ENCODE assay signal across 11 mouse cellular contexts in the genomic region with DNA sequence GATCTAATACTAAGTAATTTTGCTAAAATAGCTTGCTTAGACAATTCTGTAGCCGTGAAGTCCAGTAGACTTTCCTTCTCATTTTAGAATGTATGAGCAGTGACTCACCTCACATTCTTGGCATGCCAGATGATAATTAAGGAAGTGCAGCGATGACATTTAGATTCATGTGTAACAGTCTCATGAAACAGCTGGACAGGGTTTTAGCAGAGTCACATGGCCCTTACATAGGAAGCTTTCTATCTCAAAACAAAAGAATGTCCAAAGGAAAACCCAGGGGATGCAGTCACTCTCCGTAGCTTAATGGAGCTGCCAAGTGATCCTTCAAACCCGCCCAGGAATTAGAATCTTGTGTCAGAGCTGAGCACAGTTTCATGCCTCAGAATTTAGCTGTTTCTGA. TPM values are rescaled to one million over a fixed set of nuclear protein-coding genes. Genes with fewer than 3 reads are reported as not detected.
DNase-seq lines count a peak whose midpoint lies in the region; ATAC-seq and TF ChIP-seq lines count a peak whose summit lies in the region.
"Had no signal": no experiment of that assay in that cellular context is flagged by ENCODE, and none has a peak within 500 bp of the region (broad histone marks: within the 10 kb centered on the region; RNA-seq: fewer than 3 reads in every experiment).

No protein-coding gene starts in this region.

- H3K79me2 ChIP-seq in myocyte (ENCODE audit: control insufficient read depth, insufficient read depth), result no peaks in the 10 kb centered on the region

- H3K9me3 ChIP-seq in midbrain, postnatal 0 days (ENCODE audit: low read length), result no peaks in the 10 kb centered on the region
- no peaks in the 10 kb centered on the region for H3K9me3 ChIP-seq in midbrain, embryonic 13.5 days
- H3K9me3 ChIP-seq in heart, embryonic 16.5 days (replicated peaks; ENCODE audit: control insufficient read depth, low read length), result no peaks in the 10 kb centered on the region
- H3K9me3 ChIP-seq: neural tube, embryonic 12.5 days had no signal

- no peak for TF ChIP-seq POLR2A in myocyte (IDR thresholded peaks at IDR 0.05; ENCODE audit: insufficient read length, low read depth)

- no peaks in the 10 kb centered on the region for H3K27me3 ChIP-seq in midbrain, postnatal 0 days (ENCODE audit: insufficient read depth, low read length)
- H3K27me3 ChIP-seq in midbrain, embryonic 13.5 days, result no peaks in the 10 kb centered on the region
- no peaks in the 10 kb centered on the region for H3K27me3 ChIP-seq in heart, embryonic 16.5 days (ENCODE audit: control insufficient read depth, insufficient read depth, low read length)
- H3K27me3 ChIP-seq in myocyte (ENCODE audit: control insufficient read depth, insufficient read depth, insufficient read length), result no peaks in the 10 kb centered on the region
- H3K27me3 ChIP-seq: neural tube, embryonic 12.5 days had no signal

- TF ChIP-seq CTCF in midbrain, postnatal 0 days (IDR thresholded peaks at IDR 0.05), result no peak
- no peak for TF ChIP-seq CTCF in layer of hippocampus, adult 2 months (conservative IDR thresholded peaks at IDR 0.05)

- no peak overlapping the region for H3K9ac ChIP-seq in midbrain, postnatal 0 days (replicated peaks; ENCODE audit: low read length, poor library complexity, severe bottlenecking)
- no peak overlapping the region for H3K9ac ChIP-seq in midbrain, embryonic 13.5 days (replicated peaks)
- no peak overlapping the region for H3K9ac ChIP-seq in heart, embryonic 16.5 days (ENCODE audit: low read length)
- H3K9ac ChIP-seq: liver, embryonic 14.5 days; neural tube, embryonic 12.5 days had no signal

- H3K27ac ChIP-seq in midbrain, postnatal 0 days (ENCODE audit: low read depth, low read length), result no peak overlapping the region
- no peak overlapping the region for H3K27ac ChIP-seq in midbrain, embryonic 13.5 days
- H3K27ac ChIP-seq in heart, embryonic 16.5 days (ENCODE audit: low read length), result no peak overlapping the region
- no peak overlapping the region for H3K27ac ChIP-seq in layer of hippocampus, adult 2 months
- H3K27ac ChIP-seq: liver, embryonic 14.5 days; neural tube, embryonic 12.5 days had no signal

- H3K4me3 ChIP-seq in midbrain, postnatal 0 days (ENCODE audit: low read depth, low read length), result no peak overlapping the region
- no peak overlapping the region for H3K4me3 ChIP-seq in midbrain, embryonic 13.5 days (replicated peaks)
- no peak overlapping the region for H3K4me3 ChIP-seq in heart, embryonic 16.5 days (ENCODE audit: low read length)
- no peak overlapping the region for H3K4me3 ChIP-seq in myocyte
- H3K4me3 ChIP-seq in layer of hippocampus, adult 2 months, result no peak overlapping the region
- H3K4me3 ChIP-seq: neural tube, embryonic 12.5 days had no signal

- H3ac ChIP-seq in myocyte (ENCODE audit: control insufficient read depth, insufficient read length), result no peak overlapping the region

- DNase-seq in midbrain, postnatal 0 days (ENCODE audit: low spot score), result peak; percentile 7
- DNase-seq in embryo, embryonic 10.5 days (ENCODE audit: low spot score), result peak; percentile 48
- DNase-seq in urinary bladder, postnatal 25 days (ENCODE audit: low spot score), result no peak
- no peak for DNase-seq in layer of hippocampus, adult 2 months (ENCODE audit: low spot score in 2 of 2)
- DNase-seq: cerebellum, adult 9-10 months; thymus, postnatal 14 days had no signal

- H3K36me3 ChIP-seq in midbrain, postnatal 0 days (ENCODE audit: insufficient read depth, low read length), result no peaks in the 10 kb centered on the region
- no peaks in the 10 kb centered on the region for H3K36me3 ChIP-seq in midbrain, embryonic 13.5 days
- no peaks in the 10 kb centered on the region for H3K36me3 ChIP-seq in heart, embryonic 16.5 days (ENCODE audit: control insufficient read depth, insufficient read depth)
- no peaks in the 10 kb centered on the region for H3K36me3 ChIP-seq in myocyte (ENCODE audit: control insufficient read depth, insufficient read depth)
- H3K36me3 ChIP-seq: neural tube, embryonic 12.5 days had no signal

- 43% methylated on average over 4 of the region's 4 CpGs for WGBS in midbrain, postnatal 0 days
- WGBS in midbrain, embryonic 13.5 days, result 50% methylated on average over 4 of the region's 4 CpGs
- 14% methylated on average over 4 of the region's 4 CpGs for WGBS in heart, embryonic 16.5 days

- ATAC-seq in midbrain, postnatal 0 days (ENCODE audit: low FRiP score), result no peak
- ATAC-seq in midbrain, embryonic 13.5 days, result no peak
- ATAC-seq in heart, embryonic 16.5 days (replicated peaks; ENCODE audit: extremely low read depth, insufficient read depth, low FRiP score), result peak; percentile 69

- no peaks in the 10 kb centered on the region for H3K4me1 ChIP-seq in midbrain, postnatal 0 days (ENCODE audit: insufficient read depth, low read length)
- H3K4me1 ChIP-seq in midbrain, embryonic 13.5 days (replicated peaks), result 0 out of 2 replicates have a peak, but pooled peaks cover 3% of the 10 kb centered on the region
- H3K4me1 ChIP-seq in heart, embryonic 16.5 days (ENCODE audit: control insufficient read depth, insufficient read depth, low read length), result no peaks in the 10 kb centered on the region
- H3K4me1 ChIP-seq: neural tube, embryonic 12.5 days had no signal

- H3K4me2 ChIP-seq in midbrain, postnatal 0 days (ENCODE audit: low read depth, low read length, poor library complexity, severe bottlenecking), result no peak overlapping the region
- no peak overlapping the region for H3K4me2 ChIP-seq in midbrain, embryonic 13.5 days (replicated peaks)
- H3K4me2 ChIP-seq in heart, embryonic 16.5 days (ENCODE audit: low read depth, low read length), result no peak overlapping the region
- H3K4me2 ChIP-seq in myocyte (ENCODE audit: low read depth), result peak overlapping the region; percentile 60
- H3K4me2 ChIP-seq: neural tube, embryonic 12.5 days had no signal

TF ChIP-seq in myocyte, 11 proteins besides CTCF, POLR2A, EP300 and RAD21:
- peak; percentile 96 for TF ChIP-seq USF1 (IDR thresholded peaks at IDR 0.05; ENCODE audit: low read depth)
- peak in 2 of 3 experiments; percentile 72 to 75 for TF ChIP-seq MYOD1 (IDR thresholded peaks at IDR 0.05; ENCODE audit: control insufficient read depth in 1 of 3, insufficient read length in 2 of 3, low read depth in 2 of 3)
- TF ChIP-seq SRF (IDR thresholded peaks at IDR 0.05; ENCODE audit: control insufficient read depth, insufficient read length, low read depth), result no peak
- TF ChIP-seq E2F4 (IDR thresholded peaks at IDR 0.05; ENCODE audit: insufficient read depth), result no peak
- TF ChIP-seq TCF12 (IDR thresholded peaks at IDR 0.05; ENCODE audit: insufficient read depth, poor library complexity, severe bottlenecking), result peak; percentile 39
- no peak for TF ChIP-seq POLR2AphosphoS2 (IDR thresholded peaks at IDR 0.05; ENCODE audit: insufficient read length, low read depth)
- no peak for TF ChIP-seq MAX (IDR thresholded peaks at IDR 0.05; ENCODE audit: low read depth)
- no peak for TF ChIP-seq CEBPB (IDR thresholded peaks at IDR 0.05; ENCODE audit: insufficient read depth, poor library complexity, severe bottlenecking)
- no peak for TF ChIP-seq REST (IDR thresholded peaks at IDR 0.05; ENCODE audit: insufficient read depth, insufficient read length)
- no peak for TF ChIP-seq TCF3 (IDR thresholded peaks at IDR 0.05; ENCODE audit: insufficient read length, low read depth)
- TF ChIP-seq MYOG (IDR thresholded peaks at IDR 0.05; ENCODE audit: control insufficient read depth in 1 of 3, insufficient read depth in 1 of 3, insufficient read length in 2 of 3, low read depth in 2 of 3), result no peak
TF ChIP-seq in myocyte: peak in this region for 3.

RNA-seq across cellular contexts. Expression of a gene that starts 33.8 kb away (rescaled TPM):
- 2.5 and 2.8 TPM in 2 replicates for total RNA-seq in midbrain, postnatal 0 days (2014; rRNA removed)
- polyA plus RNA-seq in midbrain, postnatal 0 days (2015; fragmentation: Nextera tagmentation; extraction: Ambion mirVana), result 1.9 and 2.4 TPM in 2 replicates
- polyA plus RNA-seq in midbrain, embryonic 13.5 days (2015; fragmentation: Nextera tagmentation; extraction: Ambion mirVana), result 0.73 and 0.86 TPM in 2 replicates
- 0.16 and 0.24 TPM in 2 replicates for polyA plus RNA-seq in heart, embryonic 16.5 days (2015; fragmentation: Nextera tagmentation; extraction: Ambion mirVana)
- 0.01 TPM for polyA plus RNA-seq in myocyte (2012; fragmentation: generic; extraction: Trizol)
- total RNA-seq in layer of hippocampus, adult 2 months (2021), result 10 to 100 TPM; 22.3 to 24.5 TPM
- polyA plus RNA-seq: liver, embryonic 14.5 days had no signal

Comparison
In these comparisons a context has a peak if more than half of its experiments do, and no peak if none do; other contexts are left out.
1. DNase-seq: peak in midbrain, postnatal 0 days (single experiment) and embryo, embryonic 10.5 days (single experiment); none in urinary bladder, postnatal 25 days (single experiment) and layer of hippocampus, adult 2 months (0 of 2).